Mouse (Mus musculus) erythroblast, embryonic 14.5 days (primary cell): ENCODE data around the gene Rab5b. TPM values are rescaled to one million over a fixed set of nuclear protein-coding genes. Genes with fewer than 3 reads are reported as not detected.
"Not testable (repeated sequence)": the region's sequence is repeated elsewhere in the genome, so short reads cannot be mapped to it uniquely, and the experiment has no call there.

Experiments
- H3K27me3 ChIP-seq: 2 replicates; pipeline ENCODE4 v1.6.1; 2012; ENCODE audit warnings: inconsistent platforms; ENCODE audit not compliant: control insufficient read depth
- H3K36me3 ChIP-seq: 2 replicates; pipeline ENCODE4 v1.6.1; 2012; ENCODE audit warnings: mild to moderate bottlenecking, inconsistent platforms; ENCODE audit not compliant: control insufficient read depth
- H3K4me1 ChIP-seq: 2 replicates; pipeline ENCODE4 v1.6.1; 2012; ENCODE audit warnings: inconsistent platforms; ENCODE audit not compliant: control insufficient read depth
- H3K4me3 ChIP-seq: replicated peaks from 2 replicates; pipeline ENCODE3; 2012; ENCODE audit warnings: moderate library complexity, mild to moderate bottlenecking, inconsistent platforms
- H3K9me3 ChIP-seq: 2 replicates; pipeline ENCODE4 v1.6.1; 2012; ENCODE audit warnings: low read length, inconsistent platforms, mixed read lengths; ENCODE audit not compliant: control insufficient read depth
- GATA1 ChIP-seq: IDR thresholded peaks from 2 replicates; pipeline ENCODE4 v1.6.1; 2012; ENCODE audit warnings: low read length, inconsistent platforms, mixed read lengths
- TAL1 ChIP-seq: IDR thresholded peaks from 3 replicates; pipeline ENCODE4 v1.6.1; 2012; ENCODE audit warnings: low read length, inconsistent platforms, mixed read lengths
- polyA plus RNA-seq: library from polyadenylated mRNA; stranded (reverse); fragments of >175 nt; gene quantifications from 2 replicates; pipeline ENCODE4 v1.2.3, GENCODE M21; 2012

Rab5b gene
- polyA plus RNA-seq, 1 experiment: 1.1 TPM

GRCm38 (mm10) chr10:128637011-128637410, 59.1 kb downstream of the Rab5b start:
- Histone ChIP-seq H3K9me3 (no peaks in the 10 kb centered on the region), H3K36me3 (no peaks in the 10 kb centered on the region), H3K4me1 (peaks cover 43% of the 10 kb centered on the region), H3K27me3 (peaks cover 73% of the 10 kb centered on the region), H3K4me3 (no peak overlapping the region)
- no peak for TF ChIP-seq GATA1
- no peak for TF ChIP-seq TAL1

- Histone ChIP-seq H3K36me3 (no peaks in the 10 kb centered on the region), H3K27me3 (peaks cover 73% of the 10 kb centered on the region), H3K9me3 (no peaks in the 10 kb centered on the region), H3K4me3 (no peak overlapping the region), H3K4me1 (peaks cover 47% of the 10 kb centered on the region)
- TF ChIP-seq TAL1: no peak
- no peak for TF ChIP-seq GATA1
Measured at GRCm38 (mm10) chr10:128636561-128636960, 59.5 kb downstream of the Rab5b start.

DNA sequence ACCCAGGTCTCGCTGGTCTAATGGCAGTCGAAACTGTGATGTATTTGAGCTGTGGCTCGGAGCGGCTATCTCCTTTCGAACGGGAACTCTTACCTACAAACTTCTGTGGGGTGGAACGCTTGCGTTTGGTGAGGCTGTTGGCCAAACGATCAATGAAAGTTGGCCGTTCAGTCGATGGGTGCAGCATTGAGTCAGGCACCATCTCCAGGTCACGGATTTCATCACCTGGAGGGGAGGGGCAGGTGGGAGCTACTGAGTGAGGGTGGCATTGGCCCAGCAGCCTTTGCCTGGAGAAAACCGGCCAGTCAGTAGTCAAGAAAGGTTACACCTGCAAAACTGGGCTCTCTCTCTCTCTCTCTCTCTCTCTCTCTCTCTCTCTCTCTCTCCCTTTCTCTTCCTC, 60.4 kb downstream of the Rab5b start:
- Histone ChIP-seq H3K36me3 (no peaks in the 10 kb centered on the region), H3K4me1 (peaks cover 52% of the 10 kb centered on the region), H3K4me3 (no peak overlapping the region), H3K9me3 (no peaks in the 10 kb centered on the region), H3K27me3 (peaks cover 70% of the 10 kb centered on the region)
- TF ChIP-seq TAL1: no peak
- no peak for TF ChIP-seq GATA1

- no peak overlapping the region for H3K4me3 ChIP-seq
- H3K4me1 ChIP-seq: peaks cover 77% of the 10 kb centered on the region
- TF ChIP-seq TAL1 (no peak), GATA1 (no peak)
- H3K9me3 ChIP-seq: no peaks in the 10 kb centered on the region
- H3K36me3 ChIP-seq: no peaks in the 10 kb centered on the region
- H3K27me3 ChIP-seq: peaks cover 43% of the 10 kb centered on the region
Measured at GRCm38 (mm10) chr10:128631571-128631970, 64.5 kb downstream of the Rab5b start.

- H3K9me3 ChIP-seq, H3K36me3 ChIP-seq, H3K4me3 ChIP-seq: not testable (repeated sequence)
- H3K27me3 ChIP-seq: peaks cover 31% of the 10 kb centered on the region
- peaks cover 78% of the 10 kb centered on the region for H3K4me1 ChIP-seq
Measured at GRCm38 (mm10) chr10:128630306-128630705, 65.8 kb downstream of the Rab5b start.

DNA sequence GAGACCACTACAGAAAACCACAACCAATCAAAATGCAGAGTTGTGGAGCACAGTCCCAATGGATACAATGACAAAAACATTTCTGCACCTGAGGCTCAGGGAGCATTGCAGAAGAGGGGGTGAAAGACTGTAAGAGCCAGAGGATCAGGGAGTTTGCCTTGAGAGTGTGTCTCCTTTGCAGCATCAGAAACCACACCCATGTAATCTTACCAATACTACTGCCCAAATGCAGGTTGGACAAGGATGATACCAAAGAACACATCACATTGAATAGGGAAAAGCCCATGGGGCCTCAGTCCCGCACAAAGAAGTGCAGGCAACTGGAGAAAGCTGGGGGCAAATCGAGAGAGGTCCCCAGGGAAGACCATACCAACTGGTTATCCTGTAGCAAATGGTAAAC, 66.3 kb downstream of the Rab5b start:
- peak; percentile 45; the same call in 2 of the 3 replicates for TF ChIP-seq TAL1
- no peak for TF ChIP-seq GATA1
- H3K9me3 ChIP-seq: no peaks in the 10 kb centered on the region
- H3K27me3 ChIP-seq: peaks cover 26% of the 10 kb centered on the region
- H3K4me1 ChIP-seq: peaks cover 82% of the 10 kb centered on the region
- H3K36me3 ChIP-seq: peaks cover 12% of the 10 kb centered on the region
- peak overlapping the region; percentile 42 for H3K4me3 ChIP-seq

DNA sequence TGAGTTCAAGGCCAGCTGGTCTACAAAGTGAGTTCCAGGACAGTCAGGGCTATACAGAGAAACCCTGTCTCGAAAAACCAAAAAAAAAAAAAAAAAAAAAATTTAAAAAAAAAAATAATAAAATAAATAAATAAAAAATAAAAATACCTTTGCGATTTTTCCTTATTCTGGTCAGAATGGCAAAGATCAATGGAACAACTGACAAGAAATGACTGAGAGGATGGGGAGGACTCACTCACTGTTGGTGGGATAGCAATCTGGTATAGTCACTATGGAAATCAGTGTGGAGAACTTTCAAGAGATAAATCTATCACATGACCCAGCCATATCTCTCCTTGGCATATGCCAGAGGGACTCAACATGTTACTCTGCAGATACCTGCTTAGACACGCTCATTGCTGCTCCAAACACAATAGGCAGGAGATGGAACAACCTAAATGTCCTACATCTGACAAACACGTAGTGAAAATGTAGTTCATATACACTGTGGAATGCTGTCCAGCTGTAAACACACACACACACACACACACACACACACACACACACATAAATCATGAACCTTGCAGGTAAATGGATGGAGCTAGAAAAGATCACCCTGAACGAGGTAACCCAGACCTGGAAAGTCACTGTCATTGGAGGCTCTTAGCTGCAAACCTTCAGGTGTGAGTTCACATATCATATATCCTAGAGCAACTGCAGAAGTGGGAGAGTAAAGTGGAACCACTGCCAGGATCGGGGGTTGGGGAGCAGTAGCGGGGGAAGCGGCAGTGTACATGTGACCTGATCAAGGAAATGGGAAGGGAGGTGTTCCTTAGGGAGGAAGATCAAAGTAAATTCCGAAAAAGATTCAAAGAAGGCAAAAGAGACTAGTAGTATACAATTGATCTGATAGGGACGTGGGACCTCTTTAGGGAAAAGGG, 68.4 kb downstream of the Rab5b start:
- peaks cover 73% of the 10 kb centered on the region for H3K4me1 ChIP-seq
- H3K27me3 ChIP-seq: peaks cover 11% of the 10 kb centered on the region
- no peak overlapping the region for H3K4me3 ChIP-seq
- H3K36me3 ChIP-seq: peaks cover 32% of the 10 kb centered on the region
- TF ChIP-seq GATA1: peak; percentile 73
- peak; percentile 80 for TF ChIP-seq TAL1
- no peaks in the 10 kb centered on the region for H3K9me3 ChIP-seq

Other genes with a start within 250 kb of the Rab5b start
- 19.2 and 19.5 TPM in 2 replicates for gene Smarcc2, start 237.0 kb downstream of the Rab5b start, polyA plus RNA-seq
- 36.6 and 41.6 TPM in 2 replicates for gene Myl6, start 202.1 kb downstream of the Rab5b start, polyA plus RNA-seq
- 0.63 and 0.76 TPM in 2 replicates for gene Myl6b, start 197.6 kb downstream of the Rab5b start, polyA plus RNA-seq
- gene Esyt1, start 170.4 kb downstream of the Rab5b start, polyA plus RNA-seq: 2.7 and 2.9 TPM in 2 replicates
- 1.6 and 1.9 TPM in 2 replicates for gene Zc3h10, start 148.5 kb downstream of the Rab5b start, polyA plus RNA-seq
- gene Rpl41, start 147.0 kb downstream of the Rab5b start, polyA plus RNA-seq: 2,301 and 2,563 TPM in 2 replicates
- 39.3 and 42.3 TPM in 2 replicates for gene Pa2g4, start 130.3 kb downstream of the Rab5b start, polyA plus RNA-seq
- 0.01 TPM in 1 of 2 replicates, not detected in the other for gene Erbb3, start 106.6 kb downstream of the Rab5b start, polyA plus RNA-seq
- 514 and 972 TPM in 2 replicates for gene Rps26, start 69.5 kb downstream of the Rab5b start, polyA plus RNA-seq
- 0.01 TPM in 1 of 2 replicates, not detected in the other for gene Ikzf4, start 50.3 kb downstream of the Rab5b start, polyA plus RNA-seq
- 0.04 and 0.14 TPM in 2 replicates for gene Suox, start 22.2 kb downstream of the Rab5b start, polyA plus RNA-seq
- not detected in 2 replicates for gene Pmel, start 7.9 kb upstream of the Rab5b start, polyA plus RNA-seq
- gene Cdk2, start 8.8 kb upstream of the Rab5b start, polyA plus RNA-seq: 2.3 and 2.6 TPM in 2 replicates
- 0.02 and 0.03 TPM in 2 replicates for gene Dgka, start 48.6 kb upstream of the Rab5b start, polyA plus RNA-seq
- gene Pym1, start 51.6 kb upstream of the Rab5b start, polyA plus RNA-seq: 10.9 and 11.7 TPM in 2 replicates
- gene Mmp19, start 94.6 kb upstream of the Rab5b start, polyA plus RNA-seq: 0.01 TPM in 1 of 2 replicates, not detected in the other
- gene Dnajc14, start 107.8 kb upstream of the Rab5b start, polyA plus RNA-seq: 0.94 and 1.2 TPM in 2 replicates
- gene Tmem198b, start 108.1 kb upstream of the Rab5b start, polyA plus RNA-seq: 0.07 and 0.09 TPM in 2 replicates
- gene Sarnp, start 121.1 kb upstream of the Rab5b start, polyA plus RNA-seq: 1.4 and 2.5 TPM in 2 replicates
- gene Ormdl2, start 125.4 kb upstream of the Rab5b start, polyA plus RNA-seq: 1.3 and 2.2 TPM in 2 replicates
- not detected in 2 replicates for gene Gdf11, start 195.5 kb upstream of the Rab5b start, polyA plus RNA-seq
- 0.04 and 0.21 TPM in 2 replicates for gene Cd63, start 204.7 kb upstream of the Rab5b start, polyA plus RNA-seq
- 0.06 and 0.17 TPM in 2 replicates for gene Rdh5, start 226.6 kb upstream of the Rab5b start, polyA plus RNA-seq
- 16.6 and 25.2 TPM in 2 replicates for gene Bloc1s1, start 227.8 kb upstream of the Rab5b start, polyA plus RNA-seq
- gene Itga7, start 237.6 kb upstream of the Rab5b start, polyA plus RNA-seq: 0.07 TPM in 1 of 2 replicates, not detected in the other